Mouse (Mus musculus): ENCODE measurements around the gene Pelp1.
A peak's percentile ranks its signal among the peaks of the same experiment; 100 is the strongest.
"Not testable (repeated sequence)": the region's sequence is repeated elsewhere in the genome, so short reads cannot be mapped to it uniquely, and the experiment has no call there.

Gene Pelp1

DNA sequence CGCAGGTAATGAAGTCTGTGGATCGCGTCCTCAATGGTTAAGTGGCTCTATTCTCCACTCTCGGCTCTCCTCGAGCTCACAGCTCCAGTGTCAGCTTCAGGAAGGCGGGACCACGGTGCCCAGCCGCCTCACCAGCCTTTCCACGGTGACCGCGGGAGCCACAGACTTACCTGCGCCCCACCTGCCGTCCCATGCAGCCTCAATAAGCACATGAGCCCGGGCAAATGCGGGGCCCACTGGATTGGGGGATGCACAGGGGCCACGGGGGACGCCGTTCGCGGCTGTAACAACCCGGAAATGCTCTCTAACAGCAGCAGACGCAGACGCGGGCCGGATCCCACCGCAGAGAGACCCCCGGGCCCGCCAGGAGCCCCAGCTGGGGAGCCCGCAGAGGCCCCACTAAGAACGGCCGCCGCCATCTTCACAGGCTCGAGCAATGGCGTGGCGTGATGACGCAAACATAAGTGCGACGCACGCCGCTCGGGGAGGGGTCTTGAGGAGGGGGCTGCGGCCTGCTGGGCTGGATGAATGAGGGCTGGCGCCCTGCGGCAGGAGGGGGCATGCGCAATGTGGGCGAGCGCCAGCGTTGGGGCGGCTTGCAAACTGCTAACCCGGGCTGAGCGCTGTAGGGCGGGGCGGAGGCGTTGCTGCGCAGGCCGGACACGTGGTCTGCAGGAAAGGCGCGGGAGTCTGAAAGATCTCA lies at the start of gene Pelp1:
Pelp1 (minus strand) TSS at position 438 of the 703 bp plus-strand sequence.
- DNase-seq (ENCODE audit: low spot score): peak; percentile 82

DNA sequence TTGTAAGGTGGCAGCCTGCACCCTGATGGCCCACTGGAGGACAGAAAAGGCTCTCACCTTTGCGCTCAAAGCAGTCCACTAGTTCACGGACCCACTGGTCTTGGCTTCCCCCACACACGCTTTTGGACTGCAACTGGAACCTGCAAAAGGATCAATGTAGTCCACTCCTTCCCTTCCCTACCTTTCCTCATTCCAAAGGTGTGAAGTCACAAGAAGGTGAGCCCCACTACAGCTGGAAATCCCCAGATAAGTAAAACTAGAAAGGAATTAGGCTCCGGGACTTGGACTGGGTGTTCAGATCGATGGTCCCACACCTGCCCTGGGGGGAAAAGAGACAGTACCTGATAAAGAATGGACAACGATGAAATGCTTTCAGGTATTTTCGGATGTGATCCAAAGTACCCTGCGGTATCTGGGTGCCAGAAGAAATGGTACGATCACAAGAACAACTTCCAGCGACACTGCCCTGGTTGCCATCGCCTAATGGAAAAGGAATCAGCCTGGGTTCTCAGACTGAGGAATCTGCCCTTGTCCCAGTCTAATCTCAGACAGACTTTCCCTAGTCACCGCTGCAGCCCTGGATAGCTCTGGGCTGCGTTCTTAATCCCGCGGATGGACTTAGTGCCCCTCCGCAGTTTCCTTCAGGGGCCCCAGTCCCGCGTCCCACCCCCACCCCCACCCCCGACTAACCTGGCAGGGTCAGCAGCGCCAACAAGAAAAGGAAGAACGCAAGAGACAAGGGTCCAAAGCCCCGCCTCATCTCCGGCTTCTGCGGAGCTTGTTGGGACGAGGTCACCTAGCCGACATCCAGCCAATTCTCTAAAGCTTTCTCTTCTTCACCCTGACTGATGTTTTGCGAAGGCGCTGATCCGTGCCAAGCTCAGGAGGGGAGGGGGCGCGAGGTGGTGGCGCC lies 49.1 kb upstream of the Pelp1 start, which contains the start of gene Zmynd15:
Zmynd15 (plus strand) TSS at position 746 of the 913 bp plus-strand sequence.
- DNase-seq (ENCODE audit: low spot score): no peak

DNA sequence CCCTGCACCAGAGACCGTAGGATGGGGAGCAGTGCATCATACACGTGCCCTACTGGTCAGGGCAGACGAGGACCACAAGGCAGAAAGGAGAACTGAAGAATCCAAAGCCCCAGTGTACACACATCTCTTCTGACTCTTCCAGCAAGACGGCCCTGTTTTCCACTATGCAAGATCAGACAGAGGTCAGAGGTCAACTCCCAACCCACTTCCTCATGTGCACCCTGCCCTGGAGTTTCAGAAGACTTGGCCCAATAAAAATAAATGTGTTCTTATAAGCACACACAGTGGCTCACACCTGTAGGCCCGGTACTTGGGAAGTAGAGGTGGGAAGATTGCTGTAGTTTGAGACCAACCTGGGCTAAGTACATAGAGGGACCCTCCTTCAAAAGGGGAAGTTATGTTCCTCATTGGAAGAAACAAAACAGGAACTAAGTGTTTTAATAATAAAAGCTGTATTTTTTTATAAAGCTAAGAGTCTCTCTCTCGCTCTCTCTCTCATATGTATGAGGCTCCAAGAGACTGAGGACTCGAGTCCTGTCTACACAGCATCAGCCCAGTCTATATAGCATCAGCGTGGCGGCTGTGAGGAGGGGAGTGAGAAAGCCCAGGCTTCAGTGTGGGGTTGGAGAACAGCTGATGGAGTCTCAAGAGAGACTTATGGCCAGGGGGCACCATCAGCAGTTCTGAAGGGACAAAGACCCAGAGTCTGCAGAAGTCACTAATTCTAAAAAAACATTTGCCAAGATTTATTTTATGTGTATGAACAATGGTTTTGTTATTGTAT lies 43.6 kb upstream of the Pelp1 start:
- DNase-seq (ENCODE audit: low spot score): no peak

DNA sequence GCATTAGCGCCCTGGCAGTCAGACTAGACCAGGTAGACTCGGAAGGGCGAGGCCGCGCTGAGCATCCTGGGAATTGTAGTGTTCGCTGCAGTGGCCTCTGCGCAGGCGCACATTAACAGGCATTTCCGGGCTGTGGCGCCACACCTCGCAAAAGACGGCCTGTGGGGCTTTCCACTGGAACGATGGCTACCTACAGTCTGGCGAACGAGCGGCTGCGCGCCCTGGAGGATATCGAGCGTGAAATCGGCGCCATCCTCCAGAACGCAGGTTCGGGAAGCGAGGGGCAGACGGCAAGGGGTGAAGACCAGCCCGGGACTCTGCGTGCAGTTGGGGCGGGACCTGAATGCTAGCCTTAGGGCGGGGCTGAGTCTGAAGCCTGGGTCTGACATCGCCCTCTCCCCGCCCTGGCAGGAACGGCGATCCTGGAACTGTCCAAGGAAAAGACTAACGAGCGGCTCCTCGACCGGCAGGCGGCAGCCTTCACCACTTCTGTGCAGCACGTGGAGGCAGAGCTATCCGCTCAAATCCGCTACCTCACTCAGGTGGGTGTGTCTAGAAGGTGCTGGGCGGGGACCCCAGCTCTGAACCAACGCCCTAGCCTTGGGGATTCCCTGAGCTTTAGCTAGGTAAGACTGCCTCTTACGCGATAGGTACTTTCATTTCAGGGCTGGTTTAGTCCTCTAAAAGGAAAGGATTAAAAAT lies 42.1 kb upstream of the Pelp1 start, which contains the start of gene Med11:
Med11 (plus strand) TSS at position 123 of the 702 bp plus-strand sequence.
- DNase-seq (ENCODE audit: low spot score): peak; percentile 90

DNA sequence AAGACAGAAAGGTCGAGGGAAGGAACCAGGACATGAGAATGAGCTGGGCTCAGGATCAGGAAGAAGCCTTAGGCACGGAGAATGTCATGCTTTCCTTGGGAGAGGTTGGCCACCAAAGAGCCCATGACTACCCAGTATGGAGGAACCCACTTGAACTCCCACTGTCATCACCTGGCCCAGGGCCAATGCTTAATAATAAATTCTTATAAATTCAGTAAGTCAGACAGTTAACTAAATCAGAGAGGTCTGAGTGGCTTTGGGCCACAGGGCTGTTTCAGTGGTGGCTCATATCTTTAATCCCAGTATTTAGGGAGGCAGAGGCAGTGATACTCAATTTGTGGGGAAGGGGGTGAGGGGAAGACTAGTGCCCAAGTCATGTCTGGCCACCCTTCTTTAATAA lies 41.1 kb upstream of the Pelp1 start:
- DNase-seq (ENCODE audit: low spot score): no peak

DNA sequence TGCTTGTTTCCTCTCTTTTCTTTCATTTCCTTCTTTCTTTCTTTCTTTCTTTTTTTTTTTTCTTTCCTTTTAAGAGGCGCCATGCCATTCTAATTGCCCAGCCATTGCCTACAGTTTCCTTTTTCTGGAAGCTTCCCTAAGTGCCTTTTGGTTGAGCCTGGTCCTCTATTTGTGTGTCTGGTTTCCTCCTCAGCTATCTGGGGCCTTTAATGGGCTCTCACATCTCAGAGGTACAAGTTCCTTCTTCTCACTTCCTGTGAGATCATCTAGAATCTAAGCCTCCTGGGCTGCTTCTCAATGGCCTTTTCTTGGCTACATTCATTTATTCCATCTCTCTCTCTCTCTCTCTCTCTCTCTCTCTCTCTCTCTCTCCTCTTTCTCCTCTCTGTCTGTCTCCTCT lies 37.5 kb upstream of the Pelp1 start:
- no peak for DNase-seq (ENCODE audit: low spot score)

DNA sequence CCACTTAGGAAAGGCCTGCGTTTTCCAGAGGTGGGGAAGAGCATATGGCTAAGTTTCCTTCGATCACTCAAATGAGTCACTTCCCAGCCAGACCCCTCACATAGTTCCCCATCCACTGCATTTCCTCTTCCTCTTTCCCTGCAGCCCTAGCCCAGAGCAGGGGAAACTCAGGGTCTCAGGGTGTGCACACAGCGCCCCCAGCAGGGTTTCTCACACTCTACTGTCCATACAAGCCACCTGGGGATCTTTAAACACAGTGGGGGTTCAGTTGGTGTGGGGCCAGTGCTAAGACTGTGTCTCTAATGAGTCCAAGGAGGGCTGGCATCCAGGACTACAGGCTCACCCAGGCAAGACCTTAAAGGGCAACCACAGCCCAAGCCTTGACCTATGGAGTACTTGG lies 36.9 kb upstream of the Pelp1 start:
- DNase-seq (ENCODE audit: low spot score): no peak

DNA sequence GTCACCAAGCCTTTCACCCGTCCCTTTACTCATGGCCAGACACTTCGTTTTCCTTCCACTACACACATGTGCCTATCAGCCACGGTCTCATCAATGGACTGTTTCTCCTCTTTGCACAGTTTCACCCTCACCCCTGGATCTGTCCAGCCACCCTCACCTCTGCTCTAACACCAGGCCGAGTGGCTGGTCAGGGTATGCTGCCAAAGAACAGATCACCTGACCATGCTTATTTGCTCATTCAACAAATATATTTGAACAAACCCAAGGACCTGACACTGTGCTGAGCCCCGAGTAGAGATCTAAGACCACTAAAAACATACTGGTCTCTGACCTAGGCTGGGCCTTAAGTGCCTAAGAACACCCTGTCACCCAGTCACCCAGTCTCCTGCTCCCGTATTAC lies 34.8 kb upstream of the Pelp1 start:
- no peak for DNase-seq (ENCODE audit: low spot score)

DNA sequence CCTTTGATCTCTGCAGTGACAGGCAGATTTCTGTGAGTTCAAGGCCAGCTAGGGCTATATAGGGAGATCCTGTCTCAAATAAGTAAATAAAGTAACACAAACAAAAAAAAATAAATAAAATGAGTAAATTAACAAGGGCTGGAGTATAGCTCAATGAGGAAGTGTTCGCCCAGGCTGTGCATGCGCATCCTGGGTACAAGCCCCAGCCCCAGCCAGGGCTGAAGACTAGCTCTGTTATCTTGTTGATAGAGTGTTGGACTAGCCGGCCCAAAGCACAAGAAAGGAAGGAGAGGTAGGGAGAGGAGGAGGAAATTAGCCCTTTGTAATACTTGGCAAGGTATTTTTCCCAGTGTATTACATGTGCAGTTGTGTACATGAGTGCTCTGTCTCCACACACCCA lies 34.1 kb upstream of the Pelp1 start:
- no peak for DNase-seq (ENCODE audit: low spot score)

DNA sequence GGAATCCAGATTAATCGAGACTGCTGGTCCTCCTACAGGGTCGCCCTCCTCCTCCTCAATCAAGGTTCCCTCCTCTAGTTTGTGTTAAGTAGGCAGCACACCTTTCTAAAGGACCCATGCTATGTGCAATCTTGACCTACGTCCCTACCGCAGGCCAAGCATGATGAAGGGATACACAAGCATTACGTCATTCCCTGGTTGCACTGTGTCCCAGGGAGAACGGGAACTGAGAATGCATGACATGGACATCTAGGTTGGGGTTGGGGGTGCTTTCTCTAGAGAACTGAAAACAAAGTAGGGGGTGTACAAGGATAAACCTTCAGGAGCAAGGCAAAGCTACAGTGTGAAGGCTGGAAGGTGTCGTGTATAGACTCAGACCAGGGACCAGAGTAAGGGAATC lies 32.1 kb upstream of the Pelp1 start:
- DNase-seq (ENCODE audit: low spot score): no peak

DNA sequence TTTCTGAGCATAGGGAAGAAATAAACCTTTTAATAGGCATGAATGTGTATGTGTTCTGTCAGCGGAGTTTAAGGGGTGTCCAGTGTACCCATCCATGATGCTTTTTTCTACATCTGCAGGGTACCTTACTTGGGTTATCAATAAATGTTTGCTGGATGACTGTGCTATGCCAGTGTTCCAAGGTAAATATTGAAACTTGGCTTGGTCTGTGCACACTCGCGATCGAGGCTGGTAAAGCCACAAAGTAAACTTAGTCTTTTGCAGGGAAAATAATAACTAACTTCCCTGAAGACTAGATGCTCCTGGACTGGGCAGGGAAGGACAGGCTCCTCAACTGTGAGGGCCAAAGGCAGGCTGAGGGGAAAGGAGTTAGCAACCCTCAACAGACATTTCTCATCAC lies 30.8 kb upstream of the Pelp1 start:
- DNase-seq (ENCODE audit: low spot score): no peak

DNA sequence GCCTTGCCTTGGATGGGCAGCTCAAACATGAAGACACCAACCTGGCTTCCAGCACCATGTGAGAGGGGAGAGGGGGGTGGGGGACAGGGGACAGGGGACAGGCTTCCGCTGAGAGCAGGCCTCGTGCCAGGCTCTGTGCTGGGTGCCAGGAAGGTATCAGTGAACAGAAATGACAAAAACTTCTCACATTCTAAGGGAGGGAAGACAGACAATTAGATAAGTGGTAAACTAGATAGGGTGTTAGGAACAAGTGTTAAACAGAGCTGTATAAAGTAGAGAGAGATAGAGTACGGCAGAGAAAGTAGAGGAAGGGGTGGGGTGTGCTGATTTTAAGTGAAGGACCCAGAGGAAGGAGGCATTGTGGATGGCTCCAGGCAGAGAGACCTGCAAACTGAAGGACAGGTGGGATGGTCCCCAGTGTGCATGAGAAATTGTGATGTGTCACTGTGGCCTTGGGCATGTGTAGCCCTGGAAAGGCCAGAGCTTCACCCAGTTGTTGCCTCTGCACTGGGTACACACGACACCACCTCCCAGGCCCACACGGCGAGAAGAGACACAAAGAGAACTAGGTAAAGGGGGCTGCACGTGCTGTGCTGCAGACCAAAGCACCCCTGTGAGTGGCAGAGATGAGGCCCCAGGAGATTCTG lies 29.0 kb upstream of the Pelp1 start:
- no peak for DNase-seq (ENCODE audit: low spot score)

DNA sequence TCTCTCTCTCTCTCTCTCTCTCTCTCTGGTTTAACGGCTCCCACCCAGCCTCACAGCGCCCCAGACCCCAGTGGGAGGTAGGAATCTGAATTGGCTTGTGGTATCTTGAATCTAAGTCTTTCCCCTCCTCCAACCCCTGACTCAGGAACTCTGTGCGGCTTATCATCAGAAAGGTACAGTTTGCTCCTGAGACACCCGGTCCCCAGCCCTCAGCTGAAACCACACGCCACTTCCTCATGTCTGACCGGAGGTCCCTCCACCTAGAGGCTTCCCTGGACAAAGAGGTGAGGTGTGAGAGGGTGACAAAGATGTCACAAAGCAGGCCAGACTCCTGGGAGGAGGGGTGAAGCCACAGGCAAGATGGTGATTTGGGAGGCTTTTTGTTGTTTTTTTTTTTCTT lies 27.6 kb upstream of the Pelp1 start:
- no peak for DNase-seq (ENCODE audit: low spot score)

DNA sequence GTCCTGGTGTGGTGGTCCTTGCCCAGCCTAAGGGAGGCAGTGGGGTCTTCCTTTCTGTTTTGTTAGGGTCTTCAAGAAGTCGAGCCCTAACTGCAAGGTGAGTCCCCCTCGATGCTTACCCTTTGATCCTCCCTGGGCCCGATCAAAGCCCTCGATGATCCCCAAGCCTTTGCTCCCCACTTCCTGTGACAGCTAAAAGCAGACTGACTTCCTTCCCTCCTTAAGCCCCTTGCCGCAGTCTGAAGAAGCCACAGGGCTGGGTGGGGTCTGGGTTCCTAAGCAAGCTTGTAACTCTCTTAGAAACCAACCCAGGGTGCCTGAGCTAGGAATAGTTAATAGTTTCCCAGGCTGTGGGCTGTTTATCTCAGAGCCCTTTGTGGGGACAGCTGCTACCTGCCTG lies 25.6 kb upstream of the Pelp1 start:
- no peak for DNase-seq (ENCODE audit: low spot score)

DNA sequence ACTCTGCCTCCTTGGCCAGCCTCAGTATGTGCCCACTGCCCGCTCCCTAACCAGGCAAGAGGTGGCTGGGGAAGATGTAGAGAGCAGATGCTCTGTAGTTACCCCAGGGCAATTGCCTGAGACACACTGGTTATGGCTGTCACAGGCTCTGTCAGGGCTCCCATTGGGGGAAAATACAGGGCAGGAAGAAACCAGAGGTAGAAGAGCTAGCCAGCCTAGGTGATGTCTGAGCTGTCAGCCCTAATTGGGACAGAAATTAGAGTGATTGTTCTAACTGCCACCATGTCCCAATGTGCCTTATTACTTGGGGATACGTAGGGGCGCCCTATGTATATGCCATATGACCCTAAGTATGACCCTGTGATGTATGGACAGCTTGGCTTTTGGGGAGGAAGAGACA lies 24.1 kb upstream of the Pelp1 start:
- no peak for DNase-seq (ENCODE audit: low spot score)

DNA sequence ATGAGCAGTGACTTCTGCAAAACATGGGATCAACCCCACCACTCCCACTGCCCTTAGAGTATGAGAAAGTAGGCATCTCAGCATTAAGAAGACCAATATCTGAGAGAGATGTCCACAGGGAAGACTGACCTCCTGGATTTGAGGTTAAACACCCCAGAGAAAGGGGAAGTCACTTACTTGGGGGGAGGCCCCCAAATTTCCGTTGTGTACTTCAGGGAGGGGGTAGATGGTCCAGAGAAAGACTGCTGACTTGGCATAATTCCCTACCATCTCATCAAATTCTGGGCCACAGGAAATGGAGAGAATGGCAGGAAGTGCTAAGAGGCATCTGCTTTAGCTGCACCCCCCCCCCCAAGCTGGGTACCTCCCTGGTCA lies 23.7 kb upstream of the Pelp1 start:
- DNase-seq (ENCODE audit: low spot score): no peak

DNA sequence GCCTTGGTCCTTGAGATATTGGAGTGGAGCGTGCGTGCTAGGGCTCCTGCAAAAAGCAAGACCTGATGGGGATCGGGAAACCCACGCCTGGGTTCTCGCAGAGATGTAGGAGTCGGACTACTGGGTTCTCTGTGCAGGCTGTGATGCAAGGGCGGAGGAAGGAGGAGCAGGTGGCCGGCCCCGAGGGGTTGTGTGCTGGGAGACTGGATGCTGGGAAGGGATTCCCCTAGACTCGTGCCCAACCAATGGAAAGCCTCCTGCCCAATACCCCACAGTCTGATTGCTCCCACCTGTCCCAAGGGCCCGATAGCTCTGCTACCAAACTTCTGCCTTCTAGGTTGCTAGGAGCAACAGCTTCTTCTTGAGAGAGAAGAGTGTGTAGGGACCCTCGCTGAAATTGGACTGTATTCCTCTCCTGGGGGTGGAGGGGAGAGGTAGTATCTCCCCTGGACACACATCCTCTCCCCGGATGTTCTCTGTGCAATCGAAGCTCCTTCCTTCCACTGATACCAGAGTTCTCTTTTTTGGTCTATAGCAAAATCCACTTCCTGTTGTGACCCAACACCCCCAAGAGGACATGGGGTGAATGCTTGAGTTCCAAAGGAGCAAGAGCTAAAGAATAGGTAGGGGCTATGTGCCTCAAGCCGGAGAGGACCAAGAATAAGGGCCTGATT lies 23.2 kb upstream of the Pelp1 start:
- no peak for DNase-seq (ENCODE audit: low spot score)

DNA sequence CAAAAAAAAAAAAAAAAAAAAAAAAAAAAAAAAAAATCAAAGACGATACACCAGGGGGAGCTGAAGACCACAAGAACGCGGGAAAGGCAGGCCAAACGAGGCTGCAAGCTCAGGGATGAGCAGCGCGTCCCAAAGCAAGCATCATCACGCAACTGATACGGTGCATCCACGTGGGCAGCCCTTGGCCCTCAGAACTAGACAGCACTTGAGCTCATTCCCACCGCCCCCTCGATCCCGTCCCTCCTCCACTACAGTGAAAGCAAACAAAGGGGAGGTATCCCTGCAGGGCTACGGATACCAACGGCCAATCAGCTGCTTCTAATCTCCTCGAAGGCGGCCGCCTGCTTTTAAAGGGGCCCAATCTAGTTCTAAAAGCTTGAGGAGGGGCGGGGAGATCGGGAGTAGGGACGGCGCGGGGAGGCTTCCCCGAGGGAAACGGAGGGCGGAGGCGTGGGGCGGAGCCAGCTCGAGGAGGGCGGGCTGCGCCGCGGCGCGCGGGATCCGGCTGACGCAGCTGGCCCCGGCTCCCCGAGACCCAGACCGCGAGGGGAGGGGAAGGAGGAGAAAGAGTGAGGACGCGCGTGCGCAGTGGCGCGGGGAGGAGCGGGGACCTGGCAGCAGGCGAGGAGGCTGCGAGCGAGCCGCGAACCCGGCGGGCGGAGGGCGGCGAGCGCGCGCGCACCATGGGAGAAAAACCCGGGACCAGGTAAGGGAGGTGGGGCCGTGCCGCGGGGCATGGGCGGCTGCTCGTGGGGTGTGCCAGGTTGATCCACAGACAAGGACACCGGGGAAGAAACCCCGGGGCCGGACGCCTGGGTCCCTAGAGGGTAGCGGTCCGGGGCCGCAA lies 22.4 kb upstream of the Pelp1 start, which contains the start of gene Arrb2:
Arrb2 (plus strand) TSS at position 588 of the 847 bp plus-strand sequence.
- DNase-seq (ENCODE audit: low spot score): peak; percentile 96

DNA sequence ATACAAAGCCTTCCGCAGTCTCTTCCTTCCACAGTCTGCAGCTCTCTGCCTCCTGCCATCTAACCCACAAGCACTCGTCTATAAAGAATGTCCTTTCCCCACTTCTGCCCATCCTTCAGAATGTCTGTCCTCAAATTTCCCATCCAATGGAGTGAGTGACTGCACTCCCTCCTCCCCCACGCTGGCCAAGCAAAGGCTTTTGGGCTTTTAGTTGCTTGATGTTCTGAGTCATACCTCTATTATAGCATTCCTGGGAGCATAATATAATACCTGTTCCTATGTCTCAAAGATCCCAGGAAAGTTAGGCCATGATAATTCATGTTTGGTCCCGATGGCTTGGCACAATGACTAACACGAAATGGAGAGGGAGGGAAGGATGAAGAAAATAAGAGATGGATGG lies 21.7 kb upstream of the Pelp1 start:
- DNase-seq (ENCODE audit: low spot score): no peak

DNA sequence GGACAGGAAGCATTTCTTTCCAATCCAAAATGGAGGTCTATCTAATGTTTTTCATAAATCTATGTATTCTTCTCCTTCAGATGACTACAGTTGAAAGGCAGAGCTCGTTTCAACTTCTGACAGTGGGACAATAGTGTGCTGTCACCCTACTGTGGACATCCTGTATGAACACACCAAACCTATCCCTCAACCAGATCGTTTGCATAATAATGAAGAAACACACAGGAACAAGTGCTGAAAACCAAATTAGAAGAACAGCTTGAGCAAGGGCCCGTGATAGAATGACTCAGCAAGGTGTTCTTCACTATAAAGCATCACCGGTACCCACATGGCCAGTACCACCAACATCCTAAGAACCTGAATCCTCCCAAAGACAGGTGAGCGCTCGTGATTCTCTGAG lies 16.8 kb upstream of the Pelp1 start:
- not testable (repeated sequence) for DNase-seq (ENCODE audit: low spot score)
